Mouse (Mus musculus): ENCODE results near the gene Klhl4. TPM values are rescaled to one million over a fixed set of nuclear protein-coding genes. Genes with fewer than 3 reads are reported as not detected.

Gene Klhl4
- 3.3 and 4.3 TPM in 2 replicates for polyA plus RNA-seq (2014; fragmentation: Nextera tagmentation; extraction: Ambion mirVana)

DNA sequence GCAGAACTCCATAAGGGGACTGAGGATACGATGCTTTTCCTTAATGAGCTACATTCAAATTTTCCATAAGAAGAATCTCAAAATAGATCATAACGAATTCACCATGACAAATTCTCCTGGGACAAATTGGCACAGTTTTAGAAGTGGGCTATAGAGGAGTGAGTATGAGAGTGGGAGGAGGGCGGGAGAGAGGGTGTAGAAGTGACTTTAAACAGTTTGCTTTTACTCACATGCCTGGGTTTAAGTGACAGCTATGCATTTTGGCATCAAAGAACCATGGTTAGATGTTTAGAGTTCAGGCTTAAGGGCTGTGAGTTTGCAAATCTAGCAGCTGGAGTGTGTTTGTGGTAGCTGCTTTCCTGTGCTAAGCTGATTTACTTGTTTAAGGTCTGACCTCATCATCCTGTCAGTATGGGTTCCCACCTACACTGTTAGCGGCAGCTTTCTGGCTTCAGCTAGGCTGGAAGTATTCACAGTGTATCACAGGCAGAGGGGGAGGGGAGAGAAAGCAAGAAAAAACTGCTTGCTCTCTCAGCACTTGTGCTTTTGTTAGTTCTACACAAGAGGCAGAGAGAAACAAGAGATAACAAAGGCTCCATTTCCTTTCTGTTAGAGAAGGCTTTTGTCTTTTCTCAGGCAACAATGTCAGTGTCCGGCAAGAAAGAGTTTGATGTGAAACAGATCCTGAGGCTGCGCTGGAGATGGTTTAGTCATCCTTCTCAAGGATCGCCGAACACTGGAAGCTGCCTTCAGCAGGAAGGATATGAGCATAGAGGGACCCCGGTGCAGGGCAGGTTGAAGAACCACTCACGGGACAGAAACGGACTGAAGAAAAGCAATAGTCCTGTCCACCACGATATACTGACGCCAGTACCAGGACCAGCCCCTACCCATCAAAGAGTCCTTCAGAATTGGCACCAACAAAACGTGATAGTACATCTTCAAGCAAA, at the start of gene Klhl4:
Klhl4 (plus strand) TSS at position 552 of the 950 bp plus-strand sequence.
- Histone ChIP-seq H3K4me1 (ENCODE audit: control insufficient read depth, insufficient read depth, low read length) (no peaks in the 10 kb centered on the region), H3K36me3 (ENCODE audit: control insufficient read depth, insufficient read depth, low read length) (no peaks in the 10 kb centered on the region), H3K9ac (ENCODE audit: low read length) (peak within 1 kb of the TSS; percentile 30; the same call in 1 of the 2 replicates), H3K27me3 (ENCODE audit: control insufficient read depth, insufficient read depth, low read length) (no peaks in the 10 kb centered on the region), H3K4me2 (peak within 1 kb of the TSS; percentile 40), H3K9me3 (ENCODE audit: control insufficient read depth, low read length) (no peaks in the 10 kb centered on the region), H3K4me3 (ENCODE audit: low read depth, low read length) (peak within 1 kb of the TSS; percentile 21; the same call in 1 of the 2 replicates), H3K27ac (ENCODE audit: low read depth, low read length) (no peak within 1 kb of the TSS)
- DNase-seq (ENCODE audit: low spot score, missing footprints) (peak; percentile 89), ATAC-seq (ENCODE audit: low FRiP score) (peak; percentile 91)
- 42% methylated on average over 14 of the region's 14 CpGs for WGBS

DNA sequence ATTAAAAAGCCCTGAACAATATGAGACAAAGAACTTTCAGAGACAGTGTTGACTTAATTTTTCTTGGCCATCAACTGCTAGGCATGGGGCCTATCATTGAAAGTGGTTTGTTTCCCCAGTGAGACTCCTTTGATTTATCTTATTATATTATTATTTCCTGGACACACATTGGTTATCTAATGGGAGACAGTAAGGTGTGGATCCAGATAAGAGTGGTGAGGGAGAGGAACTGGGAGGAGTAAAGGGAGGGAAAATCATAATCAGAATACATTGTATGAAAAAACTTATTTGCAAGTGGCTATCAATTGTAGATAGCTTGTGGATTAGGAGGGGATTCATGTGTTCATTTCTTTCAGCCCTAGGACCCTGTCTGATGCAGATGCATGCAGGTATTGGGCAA, 10.0 kb downstream of the Klhl4 start:
- ATAC-seq (ENCODE audit: low FRiP score) (no peak), DNase-seq (ENCODE audit: low spot score, missing footprints) (no peak)
- Histone ChIP-seq H3K9ac (ENCODE audit: low read length) (no peak overlapping the region), H3K36me3 (ENCODE audit: control insufficient read depth, insufficient read depth, low read length) (no peaks in the 10 kb centered on the region), H3K9me3 (ENCODE audit: control insufficient read depth, low read length) (no peaks in the 10 kb centered on the region), H3K4me3 (ENCODE audit: low read depth, low read length) (no peak overlapping the region), H3K27me3 (ENCODE audit: control insufficient read depth, insufficient read depth, low read length) (no peaks in the 10 kb centered on the region), H3K27ac (ENCODE audit: low read depth, low read length) (no peak overlapping the region), H3K4me2 (no peak overlapping the region), H3K4me1 (ENCODE audit: control insufficient read depth, insufficient read depth, low read length) (no peaks in the 10 kb centered on the region)

DNA sequence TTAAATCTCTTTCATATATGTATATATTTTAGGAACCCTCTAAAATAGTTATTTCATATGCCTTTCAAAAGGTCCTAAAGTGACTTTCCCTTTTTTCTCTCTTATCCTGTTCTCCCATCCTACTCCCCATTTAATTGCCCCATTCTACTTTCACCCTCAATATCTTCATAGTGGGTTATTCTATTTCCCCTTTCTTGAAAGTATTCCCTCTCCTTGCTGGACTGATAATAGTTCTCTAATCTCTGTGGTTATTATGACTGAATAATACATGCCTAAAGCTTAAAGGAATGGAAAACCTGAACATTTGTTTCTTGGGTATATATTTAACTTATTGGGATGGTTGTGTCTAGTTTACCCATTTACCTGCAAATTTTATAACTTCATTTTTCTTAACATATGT, 12.6 kb downstream of the Klhl4 start:
- no peaks in the 10 kb centered on the region for H3K4me1 ChIP-seq (ENCODE audit: control insufficient read depth, insufficient read depth, low read length)
- no peak for ATAC-seq (ENCODE audit: low FRiP score)

DNA sequence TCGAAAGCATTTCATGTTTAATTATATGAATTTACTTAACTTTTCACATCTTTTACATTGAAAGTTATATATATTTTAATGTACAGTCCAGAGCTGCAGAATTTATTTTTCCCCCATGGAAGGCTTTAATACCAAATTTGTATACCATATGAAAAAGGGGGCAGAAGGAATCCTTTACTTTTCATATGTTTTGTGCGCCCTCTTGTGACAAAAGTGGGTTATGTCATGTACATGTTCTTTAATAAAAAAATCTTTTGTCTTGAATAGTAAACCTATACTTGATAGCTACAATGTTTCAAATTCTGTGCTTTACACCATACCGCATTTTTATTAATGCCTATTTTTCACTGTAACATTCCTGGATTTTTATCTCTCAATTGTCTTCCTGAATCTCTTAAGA, 84.0 kb downstream of the Klhl4 start:
- no peak overlapping the region for H3K4me3 ChIP-seq (ENCODE audit: low read depth, low read length)
- no peak for ATAC-seq (ENCODE audit: low FRiP score)
- DNase-seq (ENCODE audit: low spot score, missing footprints): peak; percentile 91
- WGBS: 35% methylated on average over 3 of the region's 3 CpGs
- no peak overlapping the region for H3K27ac ChIP-seq (ENCODE audit: low read depth, low read length)
- H3K9ac ChIP-seq (ENCODE audit: low read length): no peak overlapping the region
- H3K36me3 ChIP-seq (ENCODE audit: control insufficient read depth, insufficient read depth, low read length): no peaks in the 10 kb centered on the region
- no peaks in the 10 kb centered on the region for H3K9me3 ChIP-seq (ENCODE audit: control insufficient read depth, low read length)
- no peak overlapping the region for H3K4me2 ChIP-seq
- no peaks in the 10 kb centered on the region for H3K27me3 ChIP-seq (ENCODE audit: control insufficient read depth, insufficient read depth, low read length)
- H3K4me1 ChIP-seq (ENCODE audit: control insufficient read depth, insufficient read depth, low read length): no peaks in the 10 kb centered on the region

More for the DNA sequence above, 12.6 kb downstream of the Klhl4 start:
- H3K36me3 ChIP-seq (ENCODE audit: control insufficient read depth, insufficient read depth, low read length): no peaks in the 10 kb centered on the region
- H3K27me3 ChIP-seq (ENCODE audit: control insufficient read depth, insufficient read depth, low read length): no peaks in the 10 kb centered on the region
- H3K27ac ChIP-seq (ENCODE audit: low read depth, low read length): no peak overlapping the region
- no peak for DNase-seq (ENCODE audit: low spot score, missing footprints)
- no peak overlapping the region for H3K9ac ChIP-seq (ENCODE audit: low read length)
- no peak overlapping the region for H3K4me3 ChIP-seq (ENCODE audit: low read depth, low read length)
- H3K4me2 ChIP-seq: no peak overlapping the region
- no peaks in the 10 kb centered on the region for H3K9me3 ChIP-seq (ENCODE audit: control insufficient read depth, low read length)

DNA sequence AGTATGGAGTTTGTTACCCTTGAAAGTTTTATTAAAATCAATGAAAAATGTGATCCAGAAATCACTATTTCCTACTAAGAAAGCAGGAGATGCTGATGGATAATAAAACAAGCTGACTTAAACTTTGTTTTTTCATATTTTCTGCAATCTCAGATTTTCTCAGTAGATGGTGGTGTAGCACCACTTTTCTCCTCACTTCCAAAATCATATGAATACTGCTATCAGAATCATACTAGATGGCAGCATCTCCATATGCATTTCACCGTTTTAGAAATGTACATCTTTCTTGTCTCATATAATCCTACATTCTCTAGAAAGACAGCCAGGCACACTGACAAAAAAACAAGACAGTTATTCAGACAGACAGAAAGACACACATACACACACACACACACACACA, 108.2 kb downstream of the Klhl4 start:
- Histone ChIP-seq H3K4me1 (ENCODE audit: control insufficient read depth, insufficient read depth, low read length) (no peaks in the 10 kb centered on the region), H3K4me2 (no peak overlapping the region), H3K27ac (ENCODE audit: low read depth, low read length) (no peak overlapping the region), H3K9ac (ENCODE audit: low read length) (no peak overlapping the region), H3K27me3 (ENCODE audit: control insufficient read depth, insufficient read depth, low read length) (no peaks in the 10 kb centered on the region), H3K9me3 (ENCODE audit: control insufficient read depth, low read length) (no peaks in the 10 kb centered on the region), H3K36me3 (ENCODE audit: control insufficient read depth, insufficient read depth, low read length) (no peaks in the 10 kb centered on the region), H3K4me3 (ENCODE audit: low read depth, low read length) (no peak overlapping the region)
- DNase-seq (ENCODE audit: low spot score, missing footprints): no peak
- ATAC-seq (ENCODE audit: low FRiP score): no peak
- 74% methylated on average over 1 of the region's 1 CpGs for WGBS

All from midbrain, embryonic 11.5 days (tissue).